Mouse (Mus musculus) thymus, adult 2 months (tissue): ENCODE results near the gene Trappc5. TPM values are rescaled to one million over a fixed set of nuclear protein-coding genes. Genes with fewer than 3 reads are reported as not detected.

Source experiments
- DNase-seq: peaks from one replicate; pipeline ENCODE4 v3.0.0; 2021
- H3K27ac ChIP-seq: fragments of 200-500 bp; 2 replicates; pipeline ENCODE4 v1.5.1; 2012; ENCODE audit warnings: low read length, control low read depth; ENCODE audit not compliant: control insufficient read depth, insufficient read depth
- H3K27me3 ChIP-seq: fragments of 200-500 bp; 2 replicates; pipeline ENCODE4 v1.6.1; 2012; ENCODE audit warnings: mild to moderate bottlenecking, low read length, moderate library complexity, mixed read lengths; ENCODE audit not compliant: control insufficient read depth, insufficient read depth
- H3K36me3 ChIP-seq: fragments of 200-500 bp; 2 replicates; pipeline ENCODE4 v1.6.1; 2012; ENCODE audit warnings: mild to moderate bottlenecking, low read length, moderate library complexity; ENCODE audit not compliant: control insufficient read depth, insufficient read depth
- H3K4me1 ChIP-seq: fragments of 200-500 bp; replicated peaks from 2 replicates; pipeline ENCODE4 v1.6.1; 2012; ENCODE audit warnings: low read length; ENCODE audit not compliant: control insufficient read depth, insufficient read depth
- H3K4me3 ChIP-seq: fragments of 200-500 bp; 2 replicates; pipeline ENCODE4 v1.5.1; 2012; ENCODE audit warnings: mild to moderate bottlenecking, low read length, control low read depth, moderate library complexity; ENCODE audit not compliant: control insufficient read depth, insufficient read depth
- CTCF ChIP-seq: fragments of 200-500 bp; IDR thresholded peaks from 2 replicates; pipeline ENCODE4 v1.5.1; 2012; ENCODE audit warnings: mild to moderate bottlenecking, control low read depth, low read length, moderate library complexity, borderline replicate concordance; ENCODE audit not compliant: control insufficient read depth, poor library complexity, insufficient read depth; ENCODE audit errors: extremely low read depth
- POLR2A ChIP-seq: fragments of 200-500 bp; IDR thresholded peaks from 2 replicates; pipeline ENCODE4 v1.6.1; 2012; ENCODE audit warnings: mild to moderate bottlenecking, low read length, control low read depth, moderate library complexity; ENCODE audit not compliant: control insufficient read depth, poor library complexity, insufficient read depth; ENCODE audit errors: extremely low read depth
- WGBS: fragments of 180-500 bp; shearing (Covaris S2); methylation state at CpG from one replicate; pipeline ENCODE4 v1.1.7; 2018; 5-methylcytosine and 5-hydroxymethylcytosine counted together
- polyA plus RNA-seq: library from polyadenylated mRNA; depleted of rRNA; stranded (reverse); fragments of >200 nt; gene quantifications from 2 replicates; pipeline ENCODE4 v1.2.3, GENCODE M21; 2012

Trappc5 gene
- polyA plus RNA-seq, 1 experiment: 42.3 TPM

DNA sequence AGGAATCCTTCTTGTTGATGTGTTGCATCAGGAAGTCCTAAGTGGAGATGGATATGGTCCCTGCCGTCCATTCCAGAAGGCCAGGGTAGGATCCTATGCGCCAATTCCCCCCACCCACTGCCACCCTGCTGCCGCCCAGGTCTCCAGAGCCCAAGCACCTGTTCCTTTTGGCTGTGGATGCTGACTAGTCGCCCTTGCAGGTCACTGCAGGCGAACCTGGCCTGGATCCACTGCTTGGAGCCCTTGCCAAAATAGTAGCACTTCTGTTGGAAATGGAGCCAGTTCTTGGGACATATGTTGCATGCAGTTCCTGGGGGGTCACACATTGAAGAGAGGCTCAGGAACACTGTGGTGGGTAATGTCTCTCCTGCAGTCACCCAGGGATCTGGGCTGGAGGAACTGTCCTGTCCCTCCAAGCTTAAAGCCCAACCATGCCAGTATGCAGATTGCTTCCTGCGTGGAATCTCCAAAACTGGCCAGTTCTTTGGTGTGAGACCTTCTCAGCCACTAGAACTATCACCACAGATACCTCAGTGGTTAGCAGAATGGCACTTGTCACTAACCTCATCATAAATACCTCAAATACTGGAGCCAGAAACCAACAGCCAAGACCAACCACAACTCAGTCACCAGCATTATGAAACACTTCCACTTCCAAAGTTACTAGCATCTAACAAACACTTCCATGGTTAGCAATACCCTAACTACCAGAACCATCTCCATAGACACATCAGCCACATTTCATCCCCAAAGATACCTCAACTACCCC is 7.5 kb downstream of the Trappc5 start:
- no peak for TF ChIP-seq CTCF
- no peak for TF ChIP-seq POLR2A
- DNase-seq: no peak
- H3K4me1 ChIP-seq: no peaks in the 10 kb centered on the region
- no peak overlapping the region for H3K4me3 ChIP-seq
- no peaks in the 10 kb centered on the region for H3K27me3 ChIP-seq
- H3K36me3 ChIP-seq: peaks cover 12% of the 10 kb centered on the region
- 71% methylated on average over 6 of the region's 6 CpGs for WGBS
- H3K27ac ChIP-seq: no peak overlapping the region

DNA sequence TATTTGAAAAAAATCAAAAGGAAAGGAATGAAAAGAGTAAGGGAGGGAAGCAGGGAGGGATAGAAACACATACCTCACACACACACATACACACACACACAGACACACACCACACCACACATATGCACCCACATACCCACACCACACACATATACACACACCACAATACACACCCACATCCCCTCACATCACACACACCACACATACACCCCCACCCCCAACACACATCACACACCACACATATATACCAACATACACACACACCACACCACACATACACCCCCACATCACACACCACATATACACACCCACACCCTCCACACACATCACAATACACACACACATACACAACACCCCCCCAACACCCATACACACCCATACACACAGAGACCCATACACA is 8.4 kb downstream of the Trappc5 start:
- Histone ChIP-seq H3K36me3 (peaks cover 6% of the 10 kb centered on the region; the same call in 1 of the 2 replicates), H3K27me3 (no peaks in the 10 kb centered on the region), H3K27ac (no peak overlapping the region), H3K4me3 (no peak overlapping the region), H3K4me1 (no peaks in the 10 kb centered on the region)
- TF ChIP-seq POLR2A (no peak), CTCF (no peak)
- no peak for DNase-seq

DNA sequence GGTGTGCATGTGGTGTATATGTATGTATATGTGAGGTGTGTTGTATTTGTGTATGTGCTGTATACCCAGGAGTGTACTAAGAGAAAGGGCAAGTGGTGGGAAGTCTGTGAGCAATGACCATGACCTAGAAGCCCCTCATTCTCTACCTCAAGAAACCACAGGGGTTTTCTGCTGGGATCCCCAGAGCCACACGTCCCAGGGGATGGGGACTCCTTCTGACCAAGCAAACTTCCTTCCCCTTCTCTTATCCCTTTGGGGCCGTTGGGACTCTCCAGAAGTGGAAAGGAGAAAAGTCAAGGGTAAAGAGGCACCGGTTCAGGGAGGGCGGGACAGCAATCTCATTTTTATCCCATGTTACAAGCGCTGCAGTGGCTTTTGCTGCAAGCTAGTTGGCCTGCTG is 9.3 kb downstream of the Trappc5 start:
- Histone ChIP-seq H3K27me3 (no peaks in the 10 kb centered on the region), H3K36me3 (no peaks in the 10 kb centered on the region; the same call in 1 of the 2 replicates), H3K4me1 (no peaks in the 10 kb centered on the region), H3K27ac (no peak overlapping the region), H3K4me3 (no peak overlapping the region)
- DNase-seq: no peak
- 69% methylated on average over 5 of the region's 5 CpGs for WGBS
- no peak for TF ChIP-seq CTCF
- no peak for TF ChIP-seq POLR2A

DNA sequence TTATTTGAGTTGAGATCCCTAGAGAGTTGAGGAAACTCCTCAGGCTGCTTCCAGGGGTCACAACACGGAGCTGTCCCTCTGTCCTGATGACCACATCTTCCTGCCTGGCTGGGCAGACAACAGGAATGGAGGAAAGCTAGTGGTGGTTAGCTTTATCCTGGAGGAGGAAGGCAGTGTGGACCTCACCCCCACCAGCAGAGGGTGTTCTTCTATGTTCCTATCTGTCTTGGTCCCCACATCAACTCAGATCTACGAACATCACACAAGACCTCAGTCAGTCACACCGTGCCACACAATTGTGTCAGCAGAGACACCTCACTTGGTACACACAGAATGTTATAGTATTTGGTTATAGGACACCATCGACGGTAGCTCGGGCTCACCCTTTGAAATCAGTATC is 11.4 kb downstream of the Trappc5 start:
- no peaks in the 10 kb centered on the region for H3K36me3 ChIP-seq
- no peaks in the 10 kb centered on the region for H3K27me3 ChIP-seq
- no peak for TF ChIP-seq POLR2A
- TF ChIP-seq CTCF: no peak
- WGBS: 63% methylated on average over 6 of the region's 6 CpGs
- no peak overlapping the region for H3K4me3 ChIP-seq
- no peaks in the 10 kb centered on the region for H3K4me1 ChIP-seq
- no peak overlapping the region for H3K27ac ChIP-seq
- no peak for DNase-seq

DNA sequence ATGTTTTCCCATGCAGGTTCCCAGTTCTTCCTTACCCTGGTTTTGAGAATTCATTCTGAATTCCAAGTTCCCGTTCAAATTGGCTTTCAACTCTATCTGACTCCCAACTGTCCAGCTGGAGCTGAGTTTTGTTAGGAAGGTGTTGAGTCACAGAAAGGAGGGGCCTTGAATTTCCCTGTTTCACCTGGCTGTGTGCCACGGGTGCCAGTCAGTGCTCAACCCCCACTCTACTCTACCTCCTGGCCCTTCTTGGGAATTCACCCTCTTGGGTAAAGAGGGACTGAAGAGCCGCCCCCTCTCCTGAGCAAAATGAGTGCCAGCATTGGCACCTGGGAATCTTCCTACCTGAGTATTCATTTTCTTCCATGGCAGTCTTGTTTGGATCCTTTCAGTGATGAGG is 14.7 kb downstream of the Trappc5 start:
- Histone ChIP-seq H3K4me1 (no peaks in the 10 kb centered on the region), H3K36me3 (no peaks in the 10 kb centered on the region), H3K27me3 (no peaks in the 10 kb centered on the region), H3K4me3 (no peak overlapping the region), H3K27ac (no peak overlapping the region)
- WGBS: 79% methylated on average over 3 of the region's 3 CpGs
- DNase-seq: no peak
- TF ChIP-seq CTCF (no peak), POLR2A (no peak)

DNA sequence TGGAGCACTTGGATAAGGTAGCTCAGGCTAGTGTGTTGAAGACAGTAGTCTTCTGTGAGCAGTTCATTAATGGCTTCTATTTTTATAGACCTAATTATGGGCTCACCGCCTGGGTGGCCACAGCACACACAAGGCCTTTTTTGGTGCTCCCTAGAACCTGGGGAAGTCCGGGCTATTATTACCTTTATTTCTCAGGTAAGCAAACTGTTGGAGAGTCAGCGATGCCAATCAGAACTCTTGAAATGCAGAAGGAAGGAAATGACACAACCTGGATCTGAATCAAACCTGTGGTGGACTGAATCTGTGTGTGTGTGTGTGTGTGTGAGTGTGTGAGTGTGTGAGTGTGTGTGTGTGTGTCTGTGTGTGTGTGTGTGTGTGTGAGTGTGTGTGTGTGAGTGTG is 18.0 kb downstream of the Trappc5 start, which contains the start of gene Fcer2a:
Gene Fcer2a, minus strand, starts transcription at position 55 of the 400 bp plus-strand sequence.
- TF ChIP-seq POLR2A: no peak
- TF ChIP-seq CTCF: no peak
- WGBS: 50% methylated on average over 3 of the region's 3 CpGs
- no peak for DNase-seq
- Histone ChIP-seq H3K27ac (no peak within 1 kb of the TSS), H3K4me1 (no peaks in the 10 kb centered on the region), H3K27me3 (no peaks in the 10 kb centered on the region), H3K4me3 (no peak within 1 kb of the TSS), H3K36me3 (no peaks in the 10 kb centered on the region)

DNA sequence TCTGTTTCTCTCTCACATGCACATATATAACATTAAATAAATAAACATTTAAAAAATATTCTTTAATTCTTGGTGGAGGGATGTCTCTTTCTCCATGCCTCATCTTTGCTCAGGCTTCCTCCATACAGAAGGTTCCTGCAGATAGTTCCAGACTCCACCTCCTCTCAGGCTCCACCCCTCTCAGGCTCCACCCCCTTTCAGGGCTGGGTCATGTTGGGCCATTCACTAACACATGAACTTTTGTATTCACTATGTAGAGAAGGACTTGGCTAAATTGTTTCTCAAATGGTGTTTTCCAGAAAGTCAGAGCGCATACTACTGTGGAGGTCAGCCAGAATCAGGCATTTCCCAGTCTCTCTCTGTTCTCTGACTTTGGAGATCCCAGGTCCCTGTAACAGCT is 25.4 kb downstream of the Trappc5 start:
- DNase-seq: no peak
- Histone ChIP-seq H3K4me1 (no peaks in the 10 kb centered on the region), H3K27ac (no peak overlapping the region), H3K27me3 (no peaks in the 10 kb centered on the region), H3K36me3 (no peaks in the 10 kb centered on the region), H3K4me3 (no peak overlapping the region)
- WGBS: 100% methylated on average over 1 of the region's 1 CpGs
- no peak for TF ChIP-seq POLR2A
- no peak for TF ChIP-seq CTCF
